Mouse (Mus musculus): ENCODE data around the gene Zfp598. TPM values are rescaled to one million over a fixed set of nuclear protein-coding genes. Genes with fewer than 3 reads are reported as not detected.
"Not testable (repeated sequence)": the region's sequence is repeated elsewhere in the genome, so short reads cannot be mapped to it uniquely, and the experiment has no call there.

Gene Zfp598
- total and polyA plus RNA-seq, 2 experiments from 2014 or later, result 14.6 to 47.0 TPM

GRCm38 (mm10) chr17:24716166-24716682 lies 46.7 kb downstream of the Zfp598 start:
- no peak overlapping the region for H3K4me2 ChIP-seq (ENCODE audit: low read depth, low read length)
- WGBS, result 95% methylated on average over 15 of the region's 15 CpGs

GRCm38 (mm10) chr17:24717943-24718342 lies 48.5 kb downstream of the Zfp598 start, which contains the start of the genes Rnf151 and Rps2:
Gene Rnf151 (minus strand): TSS chr17:24718063.
Gene Rps2 (plus strand): TSS chr17:24718116.
- Histone ChIP-seq H3K36me3 (ENCODE audit: insufficient read depth, low read length) (peaks cover 12% of the 10 kb centered on the region), H3K27ac (no peak within 1 kb of the TSS), H3K9ac (replicated peaks; ENCODE audit: low read length) (no peak within 1 kb of the TSS; the same call in 1 of the 2 replicates), H3K4me1 (ENCODE audit: insufficient read depth, low read length) (no peaks in the 10 kb centered on the region; the same call in 1 of the 2 replicates), H3K4me3 (ENCODE audit: low read length) (peak within 1 kb of the TSS; percentile 61; the same call in 1 of the 2 replicates), H3K27me3 (ENCODE audit: insufficient read depth, low read length) (no peaks in the 10 kb centered on the region), H3K9me3 (ENCODE audit: low read length) (no peaks in the 10 kb centered on the region), H3K4me2 (ENCODE audit: low read depth, low read length) (peak within 1 kb of the TSS; percentile 59)
- DNase-seq (ENCODE audit: low spot score), result no peak
- ATAC-seq, result no peak
- WGBS, result 77% methylated on average over 4 of the region's 4 CpGs
- no peak for TF ChIP-seq CTCF (IDR thresholded peaks at IDR 0.05; ENCODE audit: low read depth)

More at GRCm38 (mm10) chr17:24716166-24716682, 46.7 kb downstream of the Zfp598 start:
- H3K9ac ChIP-seq (replicated peaks; ENCODE audit: low read length), result no peak overlapping the region
- no peaks in the 10 kb centered on the region for H3K27me3 ChIP-seq (ENCODE audit: insufficient read depth, low read length)
- no peaks in the 10 kb centered on the region for H3K4me1 ChIP-seq (ENCODE audit: insufficient read depth, low read length)
- H3K4me3 ChIP-seq (ENCODE audit: low read length), result no peak overlapping the region
- H3K36me3 ChIP-seq (ENCODE audit: insufficient read depth, low read length), result no peaks in the 10 kb centered on the region; the same call in 1 of the 2 replicates
- DNase-seq (ENCODE audit: low spot score) (no peak), ATAC-seq (no peak)
- no peaks in the 10 kb centered on the region for H3K9me3 ChIP-seq (ENCODE audit: low read length)
- H3K27ac ChIP-seq, result no peak overlapping the region
- TF ChIP-seq CTCF (IDR thresholded peaks at IDR 0.05; ENCODE audit: low read depth), result no peak

DNA sequence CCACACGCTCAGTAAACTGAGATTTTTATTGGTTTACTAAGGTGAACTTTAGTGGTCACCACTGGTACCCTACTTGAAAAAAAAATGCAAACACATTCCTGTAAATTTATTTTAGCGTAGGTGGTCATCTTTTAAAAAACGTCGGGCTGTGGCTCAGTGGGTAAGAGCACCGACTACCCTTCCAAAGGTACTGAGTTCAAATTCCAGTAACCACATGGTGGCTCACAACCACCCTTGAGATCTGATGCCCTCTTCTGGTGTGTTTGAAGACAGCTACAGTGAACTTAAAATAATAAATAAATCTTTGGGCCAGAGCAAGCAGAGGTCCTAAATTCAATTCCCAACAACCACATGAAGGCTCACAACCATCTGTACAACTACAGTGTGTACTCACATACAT lies 49.5 kb downstream of the Zfp598 start:
- H3K4me1 ChIP-seq (ENCODE audit: insufficient read depth, low read length); ATAC-seq; H3K27me3 ChIP-seq (ENCODE audit: insufficient read depth, low read length); H3K9ac ChIP-seq (replicated peaks; ENCODE audit: low read length); H3K27ac ChIP-seq; H3K9me3 ChIP-seq (ENCODE audit: low read length); DNase-seq (ENCODE audit: low spot score): not testable (repeated sequence)
- Histone ChIP-seq H3K4me2 (ENCODE audit: low read depth, low read length) (peak overlapping the region; percentile 59), H3K36me3 (ENCODE audit: insufficient read depth, low read length) (peaks cover 12% of the 10 kb centered on the region), H3K4me3 (ENCODE audit: low read length) (peak overlapping the region; percentile 61)
- WGBS, result 69% methylated on average over 5 of the region's 5 CpGs
- peak; percentile 27; the same call in 1 of the 2 replicates for TF ChIP-seq CTCF (IDR thresholded peaks at IDR 0.05; ENCODE audit: low read depth)

DNA sequence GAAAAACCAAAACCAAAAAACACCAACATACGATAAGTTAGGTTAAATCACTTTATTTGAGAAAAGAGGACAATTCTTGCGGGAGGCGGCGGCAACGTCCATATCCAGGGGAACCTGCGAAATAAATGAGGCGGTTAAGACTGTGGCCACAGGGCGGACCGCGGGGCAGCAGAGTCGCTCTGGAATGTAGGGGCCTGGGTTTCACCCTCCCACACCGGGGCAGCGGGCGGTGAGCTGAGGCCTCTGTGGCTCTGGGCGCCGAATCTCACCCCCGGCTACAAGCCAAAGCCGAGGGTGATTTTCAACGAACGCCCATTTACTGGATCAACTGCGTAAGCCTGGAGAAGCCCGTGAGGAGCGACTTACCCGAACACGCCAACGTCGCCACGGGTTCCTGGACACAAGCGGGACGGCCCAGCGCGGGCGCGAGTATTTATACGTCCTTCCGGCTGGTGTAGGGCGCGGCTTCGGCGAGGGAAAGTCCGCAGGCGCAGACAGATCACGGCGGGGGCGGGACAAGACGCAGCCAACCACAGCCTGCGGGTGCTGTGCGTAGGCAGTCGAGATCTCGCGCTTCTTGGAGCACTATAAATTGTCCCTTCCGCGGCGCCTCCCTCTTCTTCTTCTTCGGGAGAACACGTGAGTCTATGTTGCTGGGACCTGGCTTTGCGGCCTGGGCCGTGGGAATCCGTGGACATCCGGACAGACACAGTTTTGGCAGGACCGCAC lies 50.2 kb downstream of the Zfp598 start:
- peak overlapping the region; percentile 85 for H3K9ac ChIP-seq (replicated peaks; ENCODE audit: low read length)
- H3K4me3 ChIP-seq (ENCODE audit: low read length), result peak overlapping the region; percentile 61
- H3K27me3 ChIP-seq (ENCODE audit: insufficient read depth, low read length), result no peaks in the 10 kb centered on the region
- ATAC-seq (peak; percentile 97), DNase-seq (ENCODE audit: low spot score) (peak; percentile 99)
- WGBS, result under 1% methylated on average over 61 of the region's 61 CpGs
- peaks cover 12% of the 10 kb centered on the region for H3K36me3 ChIP-seq (ENCODE audit: insufficient read depth, low read length)
- H3K4me2 ChIP-seq (ENCODE audit: low read depth, low read length), result peak overlapping the region; percentile 63
- peaks cover 7% of the 10 kb centered on the region; the same call in 1 of the 2 replicates for H3K4me1 ChIP-seq (ENCODE audit: insufficient read depth, low read length)
- no peak for TF ChIP-seq CTCF (IDR thresholded peaks at IDR 0.05; ENCODE audit: low read depth)
- no peaks in the 10 kb centered on the region for H3K9me3 ChIP-seq (ENCODE audit: low read length)
- peak overlapping the region; percentile 82 for H3K27ac ChIP-seq

DNA sequence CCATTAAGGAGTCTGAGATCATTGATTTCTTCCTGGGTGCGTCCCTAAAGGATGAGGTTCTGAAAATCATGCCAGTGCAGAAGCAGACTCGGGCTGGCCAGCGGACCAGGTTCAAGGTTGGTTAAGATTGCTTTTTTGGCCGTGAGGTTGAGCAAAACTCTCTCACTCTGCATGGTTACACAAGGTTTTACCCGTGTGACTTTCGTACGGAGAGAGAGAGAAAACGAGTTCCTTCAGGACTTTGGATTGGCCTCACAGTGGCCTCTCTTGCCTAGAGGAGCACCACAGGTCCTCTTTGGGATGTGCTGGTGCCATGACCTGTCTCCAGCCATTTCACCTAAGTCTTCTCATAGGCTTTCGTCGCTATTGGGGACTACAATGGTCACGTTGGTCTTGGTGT lies 51.1 kb downstream of the Zfp598 start:
- H3K27ac ChIP-seq, result peak overlapping the region; percentile 82; the same call in 1 of the 2 replicates
- peaks cover 12% of the 10 kb centered on the region for H3K36me3 ChIP-seq (ENCODE audit: insufficient read depth, low read length)
- H3K4me2 ChIP-seq (ENCODE audit: low read depth, low read length), result peak overlapping the region; percentile 63
- DNase-seq (ENCODE audit: low spot score), result peak; percentile 5
- WGBS, result 2% methylated on average over 10 of the region's 11 CpGs
- H3K9me3 ChIP-seq (ENCODE audit: low read length); H3K4me1 ChIP-seq (ENCODE audit: insufficient read depth, low read length); ATAC-seq; H3K27me3 ChIP-seq (ENCODE audit: insufficient read depth, low read length): not testable (repeated sequence)
- H3K4me3 ChIP-seq (ENCODE audit: low read length), result peak overlapping the region; percentile 61
- H3K9ac ChIP-seq (replicated peaks; ENCODE audit: low read length), result peak overlapping the region; percentile 85

GRCm38 (mm10) chr17:24721383-24721955 lies 52.0 kb downstream of the Zfp598 start:
- WGBS, result 73% methylated on average over 7 of the region's 7 CpGs
- not testable (repeated sequence) for DNase-seq (ENCODE audit: low spot score); H3K27me3 ChIP-seq (ENCODE audit: insufficient read depth, low read length); H3K27ac ChIP-seq; H3K9me3 ChIP-seq (ENCODE audit: low read length); H3K4me1 ChIP-seq (ENCODE audit: insufficient read depth, low read length); ATAC-seq
- Histone ChIP-seq H3K4me2 (ENCODE audit: low read depth, low read length) (peak overlapping the region; percentile 63), H3K9ac (replicated peaks; ENCODE audit: low read length) (peak overlapping the region; percentile 85; the same call in 1 of the 2 replicates), H3K36me3 (ENCODE audit: insufficient read depth, low read length) (peaks cover 12% of the 10 kb centered on the region), H3K4me3 (ENCODE audit: low read length) (peak overlapping the region; percentile 61; the same call in 1 of the 2 replicates)
